Mouse (Mus musculus): ENCODE measurements around the gene Sae1.

GRCm38 (mm10) chr7:16324661-16325060, 62.9 kb downstream of the Sae1 start:
- TF ChIP-seq POLR2A (IDR thresholded peaks at IDR 0.05; ENCODE audit: low read depth, low read length) (no peak), CTCF (conservative IDR thresholded peaks at IDR 0.05; ENCODE audit: insufficient read depth, insufficient read length, low read depth, low read length) (no peak)
